Mouse (Mus musculus) forebrain, embryonic 13.5 days (tissue): ENCODE data around the gene Lyrm9. TPM values are rescaled to one million over a fixed set of nuclear protein-coding genes. Genes with fewer than 3 reads are reported as not detected.

Experiments used
- ATAC-seq: fragments of 200-750 bp; cut with Nextera tagmentation; 2 replicates; pipeline ENCODE4 v1.8.0; 2017
- H3K27ac ChIP-seq: fragments of 300-500 bp; sonication (generic); 2 replicates; pipeline ENCODE4 v1.5.1; 2015; ENCODE audit warnings: inconsistent platforms, mild to moderate bottlenecking, moderate library complexity
- H3K27me3 ChIP-seq: fragments of 300-500 bp; sonication (generic); 2 replicates; pipeline ENCODE4 v1.6.1; 2015; ENCODE audit warnings: mild to moderate bottlenecking, inconsistent platforms
- H3K36me3 ChIP-seq: fragments of 300-500 bp; sonication (generic); 2 replicates; pipeline ENCODE4 v1.6.1; 2015; ENCODE audit warnings: mild to moderate bottlenecking, inconsistent platforms; ENCODE audit not compliant: poor library complexity, severe bottlenecking
- H3K4me1 ChIP-seq: fragments of 300-500 bp; sonication (generic); 2 replicates; pipeline ENCODE4 v1.6.1; 2015; ENCODE audit warnings: inconsistent platforms
- H3K4me2 ChIP-seq: fragments of 300-500 bp; sonication (generic); 2 replicates; pipeline ENCODE4 v1.6.1; 2015; ENCODE audit warnings: inconsistent platforms, mild to moderate bottlenecking, moderate library complexity
- H3K4me3 ChIP-seq: fragments of 300-500 bp; sonication (generic); 2 replicates; pipeline ENCODE4 v1.5.1; 2015; ENCODE audit warnings: mild to moderate bottlenecking, inconsistent platforms
- H3K9ac ChIP-seq: fragments of 300-500 bp; sonication (generic); 2 replicates; pipeline ENCODE4 v1.6.1; 2015; ENCODE audit warnings: mild to moderate bottlenecking, inconsistent platforms
- H3K9me3 ChIP-seq: fragments of 300-500 bp; sonication (generic); replicated peaks from 2 replicates; pipeline ENCODE4 v1.6.1; 2016; ENCODE audit warnings: inconsistent platforms
- WGBS: fragments of 180-500 bp; shearing (Covaris S2); methylation state at CpG from one replicate; pipeline ENCODE4 v1.1.7; 2015; 5-methylcytosine and 5-hydroxymethylcytosine counted together
- polyA plus RNA-seq: library from polyadenylated mRNA; unstranded; fragments of >200 nt; fragmentation: Nextera tagmentation; extraction: Ambion mirVana; gene quantifications from 2 replicates; pipeline ENCODE4 v1.2.1, GENCODE M21; 2015

The Lyrm9 gene
- polyA plus RNA-seq, 1 experiment from 2014 or later: 25.2 TPM

DNA sequence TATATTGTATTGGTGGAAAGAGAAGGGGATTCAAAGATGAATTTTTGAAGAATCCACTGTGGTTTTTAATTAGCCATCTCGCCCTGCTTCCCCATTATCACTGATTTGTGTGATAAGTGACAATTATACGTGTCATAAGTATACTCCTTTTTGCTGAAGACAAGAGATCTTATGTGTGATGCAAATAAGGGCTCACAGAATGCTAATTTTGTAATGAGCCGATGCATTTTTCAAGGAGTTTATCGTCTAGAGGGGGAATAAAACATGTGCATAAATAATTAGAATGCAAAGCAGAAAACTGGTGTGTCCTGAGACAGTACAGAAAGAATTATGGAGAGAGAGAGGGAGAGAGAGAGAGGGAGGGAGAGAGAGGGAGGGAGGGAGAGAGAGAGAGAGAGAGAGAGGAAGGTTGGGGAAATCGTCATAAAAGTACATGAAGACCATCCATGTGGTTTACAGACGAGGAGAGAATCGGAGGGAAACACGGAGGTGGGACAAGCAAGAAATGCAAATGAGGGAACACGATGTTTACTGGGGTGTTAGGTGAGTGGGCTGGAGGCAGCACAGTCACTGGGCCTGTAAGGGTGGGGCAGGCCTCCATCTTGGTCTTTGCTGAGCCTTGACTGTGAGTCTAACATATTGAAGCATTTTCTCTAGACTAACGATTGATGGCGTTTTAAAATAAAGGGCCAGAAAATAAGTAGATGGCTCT lies 8.9 kb upstream of the Lyrm9 start:
- H3K27ac ChIP-seq: peak overlapping the region; percentile 91
- no peak overlapping the region for H3K4me3 ChIP-seq
- peak overlapping the region; percentile 23; the same call in 1 of the 2 replicates for H3K4me2 ChIP-seq
- no peaks in the 10 kb centered on the region for H3K9me3 ChIP-seq
- peak; percentile 50 for ATAC-seq
- peaks cover 78% of the 10 kb centered on the region for H3K4me1 ChIP-seq
- WGBS: 34% methylated on average over 11 of the region's 11 CpGs
- H3K36me3 ChIP-seq: no peaks in the 10 kb centered on the region
- H3K9ac ChIP-seq: no peak overlapping the region
- no peaks in the 10 kb centered on the region for H3K27me3 ChIP-seq

DNA sequence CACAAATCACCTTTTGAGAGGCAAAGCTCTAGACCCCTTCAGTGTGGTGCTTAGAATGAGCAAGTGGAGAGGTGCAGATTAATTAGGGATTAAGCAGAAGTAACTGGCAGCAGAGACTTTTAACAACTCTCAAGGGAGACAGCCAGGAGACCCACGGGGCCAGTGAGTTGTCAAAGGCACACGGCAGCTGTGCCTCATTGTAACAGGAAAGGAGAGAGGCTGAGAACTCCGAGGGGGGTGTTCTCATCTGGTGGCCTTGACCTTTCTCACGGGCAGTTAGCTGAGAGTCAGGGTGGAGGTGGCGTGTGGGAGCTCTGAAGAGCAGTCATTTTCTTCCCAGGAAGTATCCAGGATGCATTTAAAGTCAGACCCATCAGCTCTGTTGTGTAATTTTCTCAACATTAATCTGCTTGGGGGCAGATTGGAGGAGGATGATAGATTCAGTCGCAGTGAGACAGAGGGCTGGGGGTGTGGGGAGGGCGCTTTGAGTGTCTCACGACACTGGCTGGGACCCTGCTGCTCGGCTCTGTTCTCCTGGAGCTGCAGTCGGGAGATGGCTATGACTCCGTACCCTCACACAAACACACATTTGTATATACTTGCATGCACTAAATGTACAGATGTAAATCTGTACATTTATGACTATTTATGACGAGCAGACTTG lies 5.9 kb upstream of the Lyrm9 start:
- H3K4me2 ChIP-seq: peak overlapping the region; percentile 22; the same call in 1 of the 2 replicates
- no peak for ATAC-seq
- H3K27ac ChIP-seq: peak overlapping the region; percentile 63

DNA sequence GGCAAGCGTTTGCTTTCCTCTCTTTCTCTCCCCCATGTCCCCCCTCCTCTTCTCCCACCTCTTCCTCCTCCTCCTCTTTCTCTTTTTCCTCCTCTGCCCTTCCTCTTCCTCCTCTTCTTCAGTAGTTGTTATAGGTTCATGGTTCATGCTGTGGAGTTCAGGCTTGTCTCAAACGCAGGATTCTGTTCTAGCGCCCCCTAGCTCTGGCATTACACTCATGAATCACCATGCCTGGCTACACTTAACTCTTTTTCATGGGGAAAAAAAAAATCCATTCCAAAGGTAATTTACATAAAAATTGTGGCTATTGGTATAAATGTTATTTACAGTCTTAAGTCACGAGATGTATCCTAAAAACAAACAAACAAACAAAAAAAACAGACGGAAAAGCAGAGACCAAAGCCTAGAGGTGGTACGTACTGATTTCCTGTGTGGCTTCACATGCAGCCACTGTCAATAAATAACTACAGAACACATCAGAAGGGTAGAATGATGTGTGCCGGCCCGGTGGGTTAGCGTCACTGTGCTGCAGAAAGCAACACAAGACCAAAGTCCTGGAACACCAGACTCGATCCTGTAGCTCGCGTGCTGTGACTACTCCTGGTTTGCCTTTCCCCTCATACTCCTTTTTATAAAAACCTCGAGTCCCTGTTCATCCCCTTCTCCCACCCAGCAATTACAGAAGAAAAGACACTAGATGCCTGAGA lies 3.4 kb upstream of the Lyrm9 start:
- no peak for ATAC-seq
- peaks cover 56% of the 10 kb centered on the region for H3K4me1 ChIP-seq
- WGBS: 59% methylated on average over 13 of the region's 13 CpGs

More for the DNA sequence above, 5.9 kb upstream of the Lyrm9 start:
- 23% methylated on average over 12 of the region's 12 CpGs for WGBS
- Histone ChIP-seq H3K9me3 (no peaks in the 10 kb centered on the region), H3K27me3 (no peaks in the 10 kb centered on the region), H3K9ac (0 out of 2 replicates have a peak overlapping the region, but pooled peaks have one; percentile 16), H3K4me3 (no peak overlapping the region), H3K36me3 (no peaks in the 10 kb centered on the region), H3K4me1 (peaks cover 62% of the 10 kb centered on the region)

DNA sequence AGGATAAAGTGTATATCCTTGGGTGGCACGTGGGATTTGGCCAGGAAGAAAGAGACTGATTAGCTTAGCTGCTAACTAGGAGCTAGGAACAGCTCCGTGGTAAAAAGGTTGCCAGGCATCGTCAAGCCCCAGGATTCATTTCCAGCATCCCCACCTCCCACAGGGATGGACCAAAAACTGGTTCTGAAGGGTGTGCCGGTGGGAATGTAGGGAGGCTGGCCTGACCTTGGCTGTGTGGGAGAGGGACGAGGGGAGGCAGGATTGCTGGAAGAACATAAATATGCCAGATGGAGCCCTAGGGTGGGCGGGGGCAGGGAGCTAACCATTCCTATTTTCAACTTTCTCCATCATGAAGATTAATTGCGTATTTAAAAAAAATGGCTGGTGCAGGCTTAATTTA lies 1.2 kb downstream of the Lyrm9 start:
- Histone ChIP-seq H3K36me3 (no peaks in the 10 kb centered on the region), H3K27me3 (no peaks in the 10 kb centered on the region), H3K4me3 (0 out of 2 replicates have a peak overlapping the region, but pooled peaks have one; percentile 57), H3K9me3 (no peaks in the 10 kb centered on the region), H3K4me1 (peaks cover 42% of the 10 kb centered on the region), H3K4me2 (peak overlapping the region; percentile 65), H3K27ac (no peak overlapping the region), H3K9ac (peak overlapping the region; percentile 77; the same call in 1 of the 2 replicates)
- WGBS: 31% methylated on average over 7 of the region's 7 CpGs
- no peak for ATAC-seq

More for the DNA sequence above, 3.4 kb upstream of the Lyrm9 start:
- H3K4me3 ChIP-seq: no peak overlapping the region
- no peaks in the 10 kb centered on the region for H3K27me3 ChIP-seq
- no peaks in the 10 kb centered on the region for H3K9me3 ChIP-seq
- no peaks in the 10 kb centered on the region for H3K36me3 ChIP-seq
- peak overlapping the region; percentile 35; the same call in 1 of the 2 replicates for H3K27ac ChIP-seq
- H3K9ac ChIP-seq: no peak overlapping the region
- no peak overlapping the region for H3K4me2 ChIP-seq

DNA sequence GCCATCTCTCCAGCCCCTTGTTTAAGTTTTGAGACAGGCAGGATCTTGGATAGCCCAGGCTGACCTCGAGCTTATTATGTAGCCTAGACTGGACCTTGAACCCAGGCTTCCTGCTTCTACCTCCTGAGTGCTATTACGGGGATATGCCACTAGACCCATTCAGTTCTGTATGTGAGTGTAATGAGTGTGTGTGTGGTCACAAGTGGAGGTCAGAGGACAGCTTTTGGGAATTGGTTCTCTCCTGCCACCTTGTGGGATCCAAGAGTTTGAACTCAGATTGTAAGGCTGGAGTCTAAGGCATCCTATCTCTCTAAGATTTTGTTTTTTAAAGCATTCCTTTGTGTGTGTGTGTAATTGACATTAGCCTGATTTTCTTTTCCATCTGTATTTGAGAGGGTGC lies 2.0 kb downstream of the Lyrm9 start:
- H3K9ac ChIP-seq: no peak overlapping the region
- H3K4me2 ChIP-seq: no peak overlapping the region
- H3K27ac ChIP-seq: no peak overlapping the region
- no peaks in the 10 kb centered on the region for H3K36me3 ChIP-seq
- peaks cover 42% of the 10 kb centered on the region for H3K4me1 ChIP-seq
- no peak for ATAC-seq
- H3K27me3 ChIP-seq: no peaks in the 10 kb centered on the region
- H3K4me3 ChIP-seq: no peak overlapping the region
- H3K9me3 ChIP-seq: no peaks in the 10 kb centered on the region
- 37% methylated on average over 2 of the region's 2 CpGs for WGBS

DNA sequence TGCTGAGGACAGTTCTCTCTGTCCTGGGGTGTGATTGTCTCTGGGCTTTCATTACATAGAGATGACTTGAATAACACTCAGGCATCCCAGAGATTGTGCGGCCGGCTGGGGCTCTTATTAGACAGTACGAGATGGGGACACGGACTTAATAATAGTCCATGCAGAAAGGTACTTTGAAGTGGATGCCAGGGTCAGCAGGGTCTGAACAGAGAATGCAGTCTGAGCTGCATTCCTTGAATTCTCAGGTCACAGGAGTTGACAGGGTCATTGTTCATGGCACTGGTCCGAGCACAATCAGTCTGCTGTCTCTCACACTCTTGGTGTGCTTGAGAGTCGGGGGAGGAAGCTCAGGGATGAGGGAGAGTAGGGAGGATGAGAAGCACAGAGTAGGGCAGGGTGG lies 3.0 kb downstream of the Lyrm9 start:
- H3K4me3 ChIP-seq: no peak overlapping the region
- H3K4me2 ChIP-seq: no peak overlapping the region
- H3K36me3 ChIP-seq: no peaks in the 10 kb centered on the region
- H3K4me1 ChIP-seq: peaks cover 42% of the 10 kb centered on the region
- no peak for ATAC-seq
- no peak overlapping the region for H3K27ac ChIP-seq
- WGBS: 3% methylated on average over 6 of the region's 6 CpGs
- H3K9ac ChIP-seq: no peak overlapping the region
- no peaks in the 10 kb centered on the region for H3K27me3 ChIP-seq
- no peaks in the 10 kb centered on the region for H3K9me3 ChIP-seq

DNA sequence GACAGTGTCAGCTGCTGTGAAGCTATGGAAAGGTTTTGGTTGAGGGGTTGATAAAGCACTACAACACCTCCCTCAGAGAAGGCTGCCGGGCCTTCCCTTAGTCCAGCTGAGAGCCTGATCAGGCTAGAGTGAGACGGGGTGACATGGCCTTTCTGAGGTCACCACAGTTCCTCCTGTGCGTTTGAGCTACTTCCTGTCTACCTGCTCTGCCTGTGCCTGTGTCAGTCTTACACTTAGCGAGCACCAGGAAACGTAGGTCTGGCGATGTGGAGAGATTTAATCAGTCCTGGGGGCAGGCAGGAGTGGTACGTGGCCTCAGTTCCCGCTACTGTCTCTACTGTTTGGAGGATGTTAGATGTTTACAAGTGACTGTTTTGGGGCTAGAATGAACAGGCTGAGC lies 3.8 kb downstream of the Lyrm9 start:
- Histone ChIP-seq H3K9me3 (no peaks in the 10 kb centered on the region), H3K27ac (no peak overlapping the region), H3K36me3 (no peaks in the 10 kb centered on the region), H3K4me1 (peaks cover 40% of the 10 kb centered on the region), H3K9ac (no peak overlapping the region), H3K4me2 (no peak overlapping the region), H3K4me3 (no peak overlapping the region), H3K27me3 (no peaks in the 10 kb centered on the region)
- ATAC-seq: no peak
- WGBS: 71% methylated on average over 8 of the region's 8 CpGs

DNA sequence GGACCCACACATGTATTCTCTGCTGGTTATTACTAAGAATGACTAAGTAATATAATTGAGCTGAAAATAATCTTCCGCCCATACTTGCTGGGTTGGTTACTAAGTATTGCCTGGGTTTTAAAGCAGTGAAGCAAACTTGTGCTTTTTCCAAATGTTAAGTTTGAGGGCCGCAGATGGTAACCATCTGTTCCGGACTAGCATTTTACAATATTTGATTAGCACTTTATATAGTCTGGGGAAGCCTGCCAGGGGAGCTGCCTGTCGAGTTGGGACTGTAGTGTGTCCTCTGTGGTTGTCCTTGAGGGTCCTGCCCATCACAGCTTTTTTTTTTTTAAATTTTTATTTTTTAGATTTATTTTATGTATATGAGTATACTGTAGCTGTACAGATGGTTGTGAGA lies 5.3 kb downstream of the Lyrm9 start:
- Histone ChIP-seq H3K4me3 (no peak overlapping the region), H3K27ac (no peak overlapping the region), H3K9me3 (no peaks in the 10 kb centered on the region), H3K4me2 (no peak overlapping the region), H3K9ac (no peak overlapping the region), H3K36me3 (no peaks in the 10 kb centered on the region), H3K4me1 (peaks cover 31% of the 10 kb centered on the region), H3K27me3 (no peaks in the 10 kb centered on the region)
- WGBS: 71% methylated on average over 4 of the region's 4 CpGs
- peak; percentile 57; the same call in 1 of the 2 replicates for ATAC-seq

DNA sequence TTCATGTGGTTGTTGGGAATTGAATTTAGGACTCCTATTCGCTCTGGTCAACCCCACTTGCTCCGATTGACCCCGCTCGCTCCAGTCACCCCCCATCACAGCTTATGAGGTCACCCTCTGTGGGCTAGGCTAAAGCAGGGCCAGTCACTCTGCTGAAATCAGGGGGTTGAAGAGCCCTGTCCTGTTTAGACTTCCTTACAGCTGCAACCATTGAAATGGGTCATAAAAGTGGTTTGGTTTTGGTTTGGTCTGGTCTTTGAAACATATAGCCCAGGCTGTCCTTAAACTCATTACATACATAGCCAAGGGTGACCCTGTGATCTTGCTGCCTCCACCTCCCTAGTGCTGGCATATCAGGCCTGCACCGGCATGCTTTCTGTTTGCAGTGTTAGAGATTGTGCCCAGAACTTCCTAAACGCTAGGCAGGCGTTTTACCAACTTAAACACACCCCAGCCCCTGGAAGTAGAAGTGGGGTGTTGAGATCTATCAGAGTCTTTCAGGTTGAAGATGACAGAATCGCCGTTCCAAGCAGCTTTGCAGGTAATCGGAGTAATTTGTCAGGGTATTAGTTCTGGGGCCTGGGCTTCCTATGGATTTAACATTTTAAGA lies 5.8 kb downstream of the Lyrm9 start:
- WGBS: 95% methylated on average over 10 of the region's 10 CpGs
- Histone ChIP-seq H3K36me3 (no peaks in the 10 kb centered on the region), H3K4me1 (peaks cover 27% of the 10 kb centered on the region), H3K4me3 (no peak overlapping the region), H3K27me3 (no peaks in the 10 kb centered on the region), H3K4me2 (no peak overlapping the region), H3K27ac (no peak overlapping the region), H3K9ac (no peak overlapping the region), H3K9me3 (no peaks in the 10 kb centered on the region)
- no peak for ATAC-seq

DNA sequence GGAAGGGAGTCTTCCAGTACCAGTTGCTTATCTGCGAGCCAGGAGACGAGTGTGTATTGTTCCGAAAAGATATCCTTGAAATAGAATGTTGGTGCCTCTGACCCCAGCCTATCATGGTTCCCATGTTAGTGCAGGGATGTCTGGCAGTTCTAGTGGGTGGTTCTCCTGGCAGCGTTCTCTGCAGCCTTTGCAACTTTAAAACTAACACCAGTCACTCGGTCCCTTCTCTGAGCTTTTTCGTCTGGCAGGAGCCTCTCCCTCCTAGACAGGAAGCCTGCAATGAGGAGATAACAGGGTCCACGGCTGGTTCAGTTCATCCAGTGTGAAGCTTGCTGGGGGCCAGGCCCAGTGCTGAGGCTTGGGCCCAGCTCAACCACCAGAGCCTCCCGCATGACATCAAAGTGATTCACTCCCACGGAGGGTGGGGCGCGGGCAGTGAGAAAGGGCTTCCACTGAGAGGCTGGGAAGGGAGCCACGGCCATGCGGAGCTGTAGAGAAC lies 6.5 kb downstream of the Lyrm9 start:
- H3K4me3 ChIP-seq: no peak overlapping the region
- H3K4me1 ChIP-seq: peaks cover 20% of the 10 kb centered on the region
- 80% methylated on average over 13 of the region's 13 CpGs for WGBS
- no peaks in the 10 kb centered on the region for H3K36me3 ChIP-seq
- H3K27ac ChIP-seq: no peak overlapping the region
- no peak overlapping the region for H3K4me2 ChIP-seq
- H3K27me3 ChIP-seq: no peaks in the 10 kb centered on the region
- no peaks in the 10 kb centered on the region for H3K9me3 ChIP-seq
- no peak for ATAC-seq
- H3K9ac ChIP-seq: no peak overlapping the region

DNA sequence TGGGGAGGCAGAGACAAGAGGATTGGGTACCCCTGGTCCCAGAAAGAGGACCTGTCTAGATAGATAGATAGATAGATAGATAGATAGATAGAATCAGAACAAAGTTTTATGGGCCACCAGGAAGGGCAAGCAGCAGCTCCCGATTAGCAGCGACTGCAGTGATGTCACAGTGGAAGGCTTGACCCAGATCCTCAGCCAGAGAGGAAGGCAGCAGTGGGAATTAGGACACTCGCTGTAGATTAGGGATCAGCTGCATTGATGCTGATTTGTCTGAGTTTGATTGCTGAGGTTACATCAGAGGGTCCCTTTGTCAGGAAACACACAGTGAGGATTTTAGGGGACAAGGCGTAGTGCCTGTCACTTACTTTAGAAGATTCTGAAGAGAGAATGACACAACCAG lies 10.1 kb downstream of the Lyrm9 start:
- H3K36me3 ChIP-seq: peaks cover 13% of the 10 kb centered on the region
- no peak overlapping the region for H3K27ac ChIP-seq
- ATAC-seq: no peak
- H3K9me3 ChIP-seq: peaks cover 5% of the 10 kb centered on the region
- WGBS: 88% methylated on average over 4 of the region's 4 CpGs
- no peak overlapping the region for H3K4me2 ChIP-seq
- peaks cover 10% of the 10 kb centered on the region; the same call in 1 of the 2 replicates for H3K4me1 ChIP-seq
- H3K27me3 ChIP-seq: no peaks in the 10 kb centered on the region
- no peak overlapping the region for H3K4me3 ChIP-seq
- H3K9ac ChIP-seq: no peak overlapping the region
